Mouse (Mus musculus): ENCODE data around the gene Nkiras2. TPM values are rescaled to one million over a fixed set of nuclear protein-coding genes. Genes with fewer than 3 reads are reported as not detected.
"Not testable (repeated sequence)": the region's sequence is repeated elsewhere in the genome, so short reads cannot be mapped to it uniquely, and the experiment has no call there.

The Nkiras2 gene
- polyA plus RNA-seq, 1 experiment from 2014 or later = 67.4 TPM

DNA sequence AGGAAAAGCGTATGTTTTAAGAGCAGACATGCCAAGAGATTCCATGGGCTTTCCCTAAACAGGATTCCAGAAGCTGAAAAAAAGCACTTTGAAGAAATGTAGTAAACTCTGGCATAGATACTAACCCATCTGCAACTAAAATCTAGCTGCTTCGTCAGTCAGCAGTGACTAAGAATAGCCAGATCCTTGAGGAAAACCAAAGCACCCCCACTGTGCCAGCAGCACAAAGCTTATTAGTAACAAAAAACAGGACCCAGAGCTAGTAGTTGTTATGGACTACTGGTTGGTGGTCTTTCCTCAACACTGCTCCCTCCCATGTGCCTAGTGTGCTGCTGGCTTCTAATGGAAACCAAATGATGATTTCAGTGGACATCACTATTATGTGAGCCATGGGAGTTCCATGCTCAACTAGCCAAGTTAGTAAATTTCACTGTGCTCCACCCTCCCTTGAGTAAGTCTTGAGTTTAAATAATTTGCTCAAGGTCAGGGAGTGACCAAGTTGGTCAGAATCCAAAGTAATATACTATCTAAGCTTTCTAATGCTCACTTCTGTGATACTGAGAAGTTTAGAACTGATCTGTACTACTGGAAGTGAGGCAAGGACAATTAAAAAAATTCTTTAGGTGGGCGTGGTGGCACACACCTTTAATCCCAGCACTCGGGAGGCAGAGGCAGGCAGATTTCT is 14.6 kb upstream of the Nkiras2 start:
- H3K4me3 ChIP-seq = no peak overlapping the region
- no peak overlapping the region for H3K27ac ChIP-seq
- no peaks in the 10 kb centered on the region for H3K27me3 ChIP-seq (ENCODE audit: insufficient read depth, poor library complexity, severe bottlenecking)
- DNase-seq (ENCODE audit: low spot score) = no peak
- peaks cover 18% of the 10 kb centered on the region; the same call in 1 of the 2 replicates for H3K4me1 ChIP-seq
- H3K36me3 ChIP-seq = peaks cover 52% of the 10 kb centered on the region
- 82% methylated on average over 4 of the region's 4 CpGs for WGBS
- H3K9me3 ChIP-seq = no peaks in the 10 kb centered on the region

- no peak overlapping the region for H3K27ac ChIP-seq
- H3K4me3 ChIP-seq = no peak overlapping the region
- H3K9me3 ChIP-seq = no peaks in the 10 kb centered on the region
- no peaks in the 10 kb centered on the region for H3K27me3 ChIP-seq (ENCODE audit: insufficient read depth, poor library complexity, severe bottlenecking)
- DNase-seq (ENCODE audit: low spot score) = no peak
- 91% methylated on average over 10 of the region's 10 CpGs for WGBS
- peaks cover 45% of the 10 kb centered on the region for H3K36me3 ChIP-seq
- peaks cover 27% of the 10 kb centered on the region; the same call in 1 of the 2 replicates for H3K4me1 ChIP-seq
These were observed 13.6 kb upstream of the Nkiras2 start for GRCm38 (mm10) chr11:100605451-100605850.

GRCm38 (mm10) chr11:100607121-100607520 is 11.9 kb upstream of the Nkiras2 start:
- 93% methylated on average over 6 of the region's 6 CpGs for WGBS
- Histone ChIP-seq H3K9me3 (no peaks in the 10 kb centered on the region), H3K27ac (no peak overlapping the region), H3K4me1 (peaks cover 33% of the 10 kb centered on the region; the same call in 1 of the 2 replicates), H3K27me3 (ENCODE audit: insufficient read depth, poor library complexity, severe bottlenecking) (no peaks in the 10 kb centered on the region), H3K36me3 (peaks cover 35% of the 10 kb centered on the region), H3K4me3 (no peak overlapping the region)
- no peak for DNase-seq (ENCODE audit: low spot score)

DNA sequence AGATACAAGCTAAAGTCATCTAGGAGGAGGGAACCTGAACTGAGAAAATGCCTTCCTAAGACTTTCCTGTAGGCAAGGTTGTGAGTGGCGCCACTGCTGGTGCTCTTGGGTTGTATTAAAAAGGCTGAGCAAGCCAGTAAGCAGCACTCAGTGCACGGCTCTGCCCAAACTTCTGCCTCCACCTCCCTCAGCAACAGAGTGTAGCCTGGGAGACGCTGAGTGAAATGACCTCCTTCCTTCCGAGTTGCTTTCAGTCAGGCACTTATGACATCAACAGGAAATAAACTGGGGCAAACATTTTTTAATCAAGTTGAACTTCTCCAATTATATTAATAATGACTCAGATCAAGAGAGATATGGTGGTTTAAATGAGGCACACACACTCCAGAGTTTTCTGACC is 10.2 kb upstream of the Nkiras2 start:
- Histone ChIP-seq H3K36me3 (peaks cover 29% of the 10 kb centered on the region), H3K27ac (no peak overlapping the region), H3K4me3 (no peak overlapping the region), H3K9me3 (no peaks in the 10 kb centered on the region), H3K27me3 (ENCODE audit: insufficient read depth, poor library complexity, severe bottlenecking) (no peaks in the 10 kb centered on the region), H3K4me1 (peaks cover 34% of the 10 kb centered on the region; the same call in 1 of the 2 replicates)
- 77% methylated on average over 4 of the region's 4 CpGs for WGBS
- DNase-seq (ENCODE audit: low spot score) = no peak

DNA sequence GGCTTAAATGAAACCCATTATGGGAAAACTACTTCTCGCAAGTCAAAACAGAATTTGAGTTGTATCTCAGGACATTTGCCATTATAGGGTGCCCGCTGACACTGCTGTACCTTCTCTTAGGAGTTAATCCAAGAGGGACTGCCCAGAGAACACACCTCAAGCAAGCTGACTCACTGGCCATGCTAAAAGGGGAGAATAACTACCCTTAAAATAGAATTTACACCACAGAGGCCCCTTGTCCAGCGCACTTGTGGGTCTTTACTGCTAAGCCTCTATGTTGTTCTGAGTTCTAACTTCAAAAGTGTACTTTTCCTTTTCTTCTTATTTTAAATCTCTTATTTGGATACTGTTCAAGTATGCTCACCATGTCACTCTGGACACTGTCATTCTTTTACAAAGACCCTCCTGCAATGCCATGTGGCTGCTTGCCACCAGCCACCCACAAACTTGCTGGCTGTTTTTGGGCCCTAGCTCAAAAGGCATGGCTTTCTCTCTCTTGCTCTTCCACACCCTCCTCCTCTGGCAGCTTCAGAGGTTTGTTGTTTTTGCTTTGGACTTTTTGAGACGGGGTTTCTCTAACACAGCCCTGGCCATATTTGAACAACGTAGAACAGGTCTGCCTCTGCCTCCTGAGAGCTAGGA is 9.6 kb upstream of the Nkiras2 start:
- Histone ChIP-seq H3K4me1 (peaks cover 28% of the 10 kb centered on the region; the same call in 1 of the 2 replicates), H3K36me3 (peaks cover 29% of the 10 kb centered on the region), H3K4me3 (no peak overlapping the region), H3K27ac (peak overlapping the region; percentile 67), H3K9me3 (no peaks in the 10 kb centered on the region), H3K27me3 (ENCODE audit: insufficient read depth, poor library complexity, severe bottlenecking) (no peaks in the 10 kb centered on the region)
- DNase-seq (ENCODE audit: low spot score) = no peak
- 77% methylated on average over 5 of the region's 5 CpGs for WGBS

GRCm38 (mm10) chr11:100609997-100610680 is 8.9 kb upstream of the Nkiras2 start:
- 79% methylated on average over 9 of the region's 9 CpGs for WGBS
- H3K27ac ChIP-seq = peak overlapping the region; percentile 67; the same call in 1 of the 2 replicates
- no peaks in the 10 kb centered on the region for H3K9me3 ChIP-seq
- H3K36me3 ChIP-seq = peaks cover 29% of the 10 kb centered on the region
- no peaks in the 10 kb centered on the region for H3K27me3 ChIP-seq (ENCODE audit: insufficient read depth, poor library complexity, severe bottlenecking)
- no peak for DNase-seq (ENCODE audit: low spot score)
- H3K4me3 ChIP-seq = no peak overlapping the region
- peaks cover 27% of the 10 kb centered on the region; the same call in 1 of the 2 replicates for H3K4me1 ChIP-seq

DNA sequence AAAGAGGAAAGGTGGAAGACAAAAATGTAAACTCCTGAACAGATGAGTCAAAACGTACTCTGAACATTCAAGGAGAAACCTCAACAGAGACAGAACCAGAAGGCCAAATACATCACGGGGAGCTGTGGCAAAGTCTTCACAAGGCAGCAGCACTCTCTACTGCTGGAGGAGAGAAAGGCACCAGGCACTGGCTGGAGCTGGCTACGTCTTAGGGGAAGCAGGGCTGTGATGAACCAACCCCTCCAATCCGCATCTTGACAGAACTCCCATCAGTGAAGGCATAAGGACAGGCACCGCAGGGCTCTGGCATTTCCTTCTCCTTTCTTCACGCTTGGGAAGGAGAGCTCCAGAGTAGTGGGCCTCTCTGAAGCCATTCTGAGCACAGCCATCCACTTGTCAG is 7.4 kb upstream of the Nkiras2 start:
- H3K4me1 ChIP-seq = peaks cover 27% of the 10 kb centered on the region; the same call in 1 of the 2 replicates
- WGBS = 81% methylated on average over 6 of the region's 6 CpGs
- DNase-seq (ENCODE audit: low spot score) = no peak

GRCm38 (mm10) chr11:100613241-100613640 is 5.8 kb upstream of the Nkiras2 start:
- no peak for DNase-seq (ENCODE audit: low spot score)
- peaks cover 37% of the 10 kb centered on the region for H3K4me1 ChIP-seq
- no peaks in the 10 kb centered on the region for H3K27me3 ChIP-seq (ENCODE audit: insufficient read depth, poor library complexity, severe bottlenecking)
- no peak overlapping the region for H3K4me3 ChIP-seq
- WGBS = 88% methylated on average over 3 of the region's 3 CpGs
- H3K36me3 ChIP-seq = peaks cover 20% of the 10 kb centered on the region
- no peaks in the 10 kb centered on the region for H3K9me3 ChIP-seq
- no peak overlapping the region for H3K27ac ChIP-seq

More for the DNA sequence above, 7.4 kb upstream of the Nkiras2 start:
- Histone ChIP-seq H3K36me3 (peaks cover 28% of the 10 kb centered on the region), H3K4me3 (no peak overlapping the region), H3K27me3 (ENCODE audit: insufficient read depth, poor library complexity, severe bottlenecking) (no peaks in the 10 kb centered on the region), H3K9me3 (no peaks in the 10 kb centered on the region), H3K27ac (no peak overlapping the region)

DNA sequence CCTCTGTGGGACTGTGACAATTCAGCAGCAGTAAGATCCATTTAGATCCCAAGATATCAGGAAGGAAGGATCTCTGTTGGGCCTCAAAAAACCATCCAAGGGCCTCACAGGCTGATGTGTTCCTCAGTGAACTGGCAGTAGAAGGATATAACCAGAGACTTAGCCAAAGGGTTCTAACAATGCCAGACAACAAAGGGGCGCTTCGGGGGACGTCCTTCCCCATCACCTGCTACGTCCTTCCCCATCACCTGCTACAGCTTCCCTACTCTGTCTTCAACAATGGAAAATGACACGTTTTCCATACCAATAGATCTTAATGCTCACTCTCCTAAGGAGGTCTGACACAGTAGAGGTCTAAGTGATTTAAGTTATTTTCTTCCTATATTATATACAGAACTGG is 2.7 kb upstream of the Nkiras2 start:
- H3K4me3 ChIP-seq = no peak overlapping the region
- no peaks in the 10 kb centered on the region for H3K9me3 ChIP-seq
- H3K36me3 ChIP-seq = peaks cover 12% of the 10 kb centered on the region
- WGBS = 90% methylated on average over 5 of the region's 5 CpGs
- peaks cover 27% of the 10 kb centered on the region for H3K4me1 ChIP-seq
- DNase-seq (ENCODE audit: low spot score) = no peak
- H3K27me3 ChIP-seq (ENCODE audit: insufficient read depth, poor library complexity, severe bottlenecking) = no peaks in the 10 kb centered on the region
- H3K27ac ChIP-seq = no peak overlapping the region

DNA sequence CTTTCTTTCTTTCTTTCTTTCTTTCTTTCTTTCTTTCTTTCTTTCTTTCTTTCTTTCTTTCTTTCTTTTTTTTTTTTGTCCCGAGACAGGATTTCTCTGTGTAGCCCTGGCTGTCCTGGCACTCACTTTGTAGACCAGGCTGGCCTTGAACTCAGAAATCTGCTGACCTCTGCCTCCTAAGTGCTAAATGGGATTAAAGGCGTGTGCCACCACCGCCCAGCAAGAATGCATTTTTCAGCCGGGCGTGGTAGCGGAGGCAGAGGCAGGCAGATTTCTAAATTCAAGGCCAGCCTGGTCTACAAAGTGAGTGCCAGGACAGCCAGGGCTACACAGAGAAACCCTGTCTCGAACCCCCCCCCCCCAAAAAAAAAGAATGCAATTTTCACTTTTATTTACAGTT is 2.2 kb upstream of the Nkiras2 start:
- not testable (repeated sequence) for H3K27ac ChIP-seq; H3K9me3 ChIP-seq; DNase-seq (ENCODE audit: low spot score); H3K27me3 ChIP-seq (ENCODE audit: insufficient read depth, poor library complexity, severe bottlenecking); H3K36me3 ChIP-seq; H3K4me3 ChIP-seq
- 93% methylated on average over 7 of the region's 7 CpGs for WGBS
- peaks cover 27% of the 10 kb centered on the region for H3K4me1 ChIP-seq

DNA sequence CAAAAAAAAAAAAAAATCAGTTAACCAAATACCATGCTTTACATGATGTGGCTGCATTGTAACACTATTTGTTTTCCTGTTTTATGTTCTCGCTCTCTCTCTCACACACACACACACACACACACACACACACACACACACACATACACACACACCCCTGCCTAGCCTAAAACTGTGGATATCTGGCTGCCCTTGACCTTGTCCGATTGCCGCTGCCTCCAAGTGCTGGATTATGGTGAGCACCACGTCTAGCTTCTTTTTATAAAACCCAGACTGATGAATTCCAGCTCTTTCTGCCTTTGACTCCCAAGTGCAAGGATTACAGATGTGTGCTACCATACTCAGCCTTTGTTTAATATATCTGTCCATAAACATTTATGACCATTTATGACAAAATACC is 1.6 kb upstream of the Nkiras2 start:
- peak overlapping the region; percentile 97 for H3K4me3 ChIP-seq
- peaks cover 3% of the 10 kb centered on the region; the same call in 1 of the 2 replicates for H3K36me3 ChIP-seq
- no peak for DNase-seq (ENCODE audit: low spot score)
- peaks cover 26% of the 10 kb centered on the region for H3K4me1 ChIP-seq
- no peaks in the 10 kb centered on the region for H3K27me3 ChIP-seq (ENCODE audit: insufficient read depth, poor library complexity, severe bottlenecking)
- 75% methylated on average over 4 of the region's 4 CpGs for WGBS
- H3K9me3 ChIP-seq = no peaks in the 10 kb centered on the region
- no peak overlapping the region for H3K27ac ChIP-seq

GRCm38 (mm10) chr11:100619485-100619975 is 486 bp downstream of the Nkiras2 start:
- Histone ChIP-seq H3K4me1 (peaks cover 37% of the 10 kb centered on the region), H3K27ac (peak overlapping the region; percentile 96)
- WGBS = under 1% methylated on average over 40 of the region's 40 CpGs

DNA sequence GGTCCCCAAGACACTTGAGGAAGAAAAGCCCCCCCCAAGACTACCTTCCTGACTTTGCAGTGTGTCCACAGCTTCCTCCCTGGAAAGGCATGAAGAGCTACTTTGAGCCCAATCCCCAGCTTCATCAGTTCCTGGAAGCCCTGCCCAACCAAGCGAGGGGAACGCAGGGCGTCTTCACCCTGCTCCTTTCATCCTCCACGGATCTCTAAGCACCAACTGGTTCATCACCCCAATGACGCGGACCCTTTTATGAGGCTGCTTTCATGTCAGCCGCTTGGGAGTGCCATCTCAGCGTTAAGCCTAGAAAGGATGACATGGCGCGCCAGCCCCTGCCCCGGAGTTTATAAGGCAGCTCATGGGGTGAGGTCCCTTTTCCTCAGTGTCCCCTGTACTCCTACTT is 938 bp downstream of the Nkiras2 start, which contains the start of gene Dnajc7:
TSS of gene Dnajc7 (minus strand) at position 187 of the 400 bp plus-strand sequence.
- H3K9me3 ChIP-seq = no peaks in the 10 kb centered on the region
- WGBS = 7% methylated on average over 11 of the region's 11 CpGs
- H3K4me1 ChIP-seq = peaks cover 38% of the 10 kb centered on the region
- no peaks in the 10 kb centered on the region for H3K27me3 ChIP-seq (ENCODE audit: insufficient read depth, poor library complexity, severe bottlenecking)
- peak within 1 kb of the TSS; percentile 97 for H3K4me3 ChIP-seq
- DNase-seq (ENCODE audit: low spot score) = no peak
- peaks cover 11% of the 10 kb centered on the region for H3K36me3 ChIP-seq
- H3K27ac ChIP-seq = peak within 1 kb of the TSS; percentile 96

More at GRCm38 (mm10) chr11:100619485-100619975, 486 bp downstream of the Nkiras2 start:
- peaks cover 7% of the 10 kb centered on the region for H3K36me3 ChIP-seq
- H3K27me3 ChIP-seq (ENCODE audit: insufficient read depth, poor library complexity, severe bottlenecking) = no peaks in the 10 kb centered on the region
- peak overlapping the region; percentile 97 for H3K4me3 ChIP-seq
- H3K9me3 ChIP-seq = no peaks in the 10 kb centered on the region
- peak; percentile 98 for DNase-seq (ENCODE audit: low spot score)
